Mouse (Mus musculus): ENCODE data around the gene Card19. TPM values are rescaled to one million over a fixed set of nuclear protein-coding genes. Genes with fewer than 3 reads are reported as not detected.

The Card19 gene
- 10 to 100 TPM; 43.8 to 44.0 TPM for total RNA-seq (2023)

DNA sequence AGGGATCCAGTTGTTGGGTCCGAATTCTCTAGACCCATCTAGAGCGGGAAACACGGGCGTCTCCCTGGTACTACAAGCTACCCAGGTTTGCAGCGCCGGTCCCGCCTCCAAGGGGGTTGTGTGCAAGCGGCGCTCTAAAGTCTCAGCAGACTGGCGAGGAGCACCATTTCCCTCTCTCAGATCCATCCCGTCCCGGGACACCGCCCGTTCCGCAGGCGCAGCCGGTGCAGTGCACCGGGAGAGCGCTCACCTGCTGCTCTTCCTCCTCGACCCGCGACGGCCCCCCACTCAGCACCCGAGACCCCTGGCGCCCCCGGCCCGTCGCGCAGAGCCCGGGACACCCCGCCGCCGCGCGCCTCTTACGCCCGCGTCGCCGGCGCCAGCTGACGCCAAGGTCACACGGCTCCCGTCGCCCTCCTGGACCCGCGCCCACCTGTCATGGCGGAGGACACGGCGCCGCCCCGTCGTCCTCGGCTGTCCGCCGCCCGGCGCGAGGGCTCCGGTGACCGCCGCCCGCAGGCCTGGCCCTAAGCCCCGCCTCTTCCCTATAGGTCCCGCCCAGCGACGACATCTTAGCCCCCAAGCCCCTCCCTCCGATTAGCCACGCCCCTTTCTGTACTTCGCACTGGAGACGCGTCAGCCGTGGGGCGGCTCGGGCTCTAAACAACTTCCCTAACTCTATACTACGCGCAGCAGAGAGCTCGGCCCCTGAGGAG lies at the start of gene Card19:
Gene Card19 (minus strand): TSS at position 534 of the 716 bp plus-strand sequence.

DNA sequence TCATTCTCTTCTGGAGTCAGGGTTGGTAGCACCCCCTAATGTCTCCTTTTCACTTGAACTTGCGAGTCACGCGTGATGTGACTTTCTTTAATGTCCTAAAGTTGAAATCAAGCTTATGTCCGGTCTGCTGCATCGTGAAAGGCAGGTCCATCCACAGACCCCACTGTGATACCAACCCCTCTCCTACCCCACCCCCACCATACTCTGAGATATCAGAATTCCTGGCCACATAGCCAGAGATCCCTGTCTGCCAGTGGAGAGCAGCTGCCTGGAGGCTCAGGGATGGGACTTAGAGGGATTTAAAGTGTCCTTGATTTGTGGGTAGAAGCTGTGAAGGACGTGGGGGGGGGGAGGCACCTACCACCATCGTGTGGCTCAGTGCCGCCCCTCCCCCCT lies 32.6 kb upstream of the Card19 start, which contains the start of gene Susd3:
Gene Susd3 (minus strand): TSS at position 240 of the 396 bp plus-strand sequence.

DNA sequence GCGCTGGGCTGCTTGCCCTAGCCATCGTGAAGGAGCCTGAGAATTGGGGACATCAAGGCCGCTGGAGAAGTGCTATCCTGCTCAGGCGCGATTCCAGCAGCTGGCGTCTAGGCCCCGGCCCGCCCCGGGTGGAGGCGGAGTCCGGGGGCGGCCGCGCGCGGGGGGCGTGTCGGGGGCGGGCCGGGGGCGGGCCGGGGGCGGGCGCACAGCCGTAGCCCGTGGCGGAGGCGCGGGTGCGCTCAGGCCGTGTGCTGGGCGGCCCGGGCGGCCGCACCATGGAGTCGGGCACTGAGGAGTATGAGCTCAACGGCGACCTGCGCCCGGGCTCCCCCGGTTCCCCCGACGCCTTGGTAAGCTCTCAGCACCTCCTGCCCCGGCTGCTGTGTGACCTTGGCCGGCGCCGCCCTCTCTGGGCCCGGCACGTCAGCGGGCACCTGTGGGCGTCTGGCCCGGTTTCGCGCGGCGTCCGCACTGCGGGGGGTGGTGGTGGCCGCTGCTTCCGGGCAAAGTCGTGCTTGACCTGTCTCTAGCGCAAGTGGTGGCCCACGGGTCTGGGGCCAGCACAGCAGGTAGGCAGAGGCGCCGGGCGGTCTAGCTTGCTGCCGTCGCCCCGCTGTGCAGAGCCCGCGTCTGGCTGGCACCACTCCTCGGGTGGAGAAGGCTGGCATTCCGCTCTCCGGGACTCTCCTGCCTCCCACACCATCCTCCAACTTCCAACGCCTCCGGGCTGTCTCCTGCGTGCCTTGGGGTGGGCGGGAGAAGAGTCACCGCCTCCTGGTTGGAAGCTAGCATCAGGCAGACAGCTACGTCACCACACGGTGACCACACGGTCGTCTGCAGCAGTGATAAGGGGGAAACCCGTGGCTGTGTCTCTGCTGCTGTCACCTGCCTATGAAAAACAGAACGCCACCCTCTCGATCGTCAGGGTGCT lies 28.3 kb downstream of the Card19 start, which contains the start of gene Ninj1:
Gene Ninj1 (plus strand): TSS at position 198 of the 931 bp plus-strand sequence.

Other genes starting within 250 kb of the Card19 start
- 100 to 1,000 TPM; 119 to 130 TPM for gene Fam120a, start 248.0 kb downstream of the Card19 start, total RNA-seq (2023)
- gene Wnk2, start 68.0 kb downstream of the Card19 start, total RNA-seq (2023), result not detected
- gene Ninj1, start 28.6 kb downstream of the Card19 start, total RNA-seq (2023), result 10 to 100 TPM; 14.6 to 16.0 TPM
- gene Susd3, start 32.7 kb upstream of the Card19 start, total RNA-seq (2023), result 10 to 100 TPM; 22.7 to 23.7 TPM
- 10 to 100 TPM; 86.3 to 89.9 TPM for gene Fgd3, start 104.3 kb upstream of the Card19 start, total RNA-seq (2023)
- 10 to 100 TPM; 31.0 to 34.8 TPM for gene Bicd2, start 125.5 kb upstream of the Card19 start, total RNA-seq (2023)
- gene Ippk, start 205.2 kb upstream of the Card19 start, total RNA-seq (2023), result 10 to 100 TPM; 10.8 to 13.5 TPM